Mouse (Mus musculus) liver, postnatal 0 days (tissue): Measurements from ENCODE around the gene Gm49486. TPM values are rescaled to one million over a fixed set of nuclear protein-coding genes. Genes with fewer than 3 reads are reported as not detected.
A peak's percentile ranks its signal among the peaks of the same experiment; 100 is the strongest.

Source experiments
- ATAC-seq: fragments of 200-750 bp; cut with Nextera tagmentation; 2 replicates; pipeline ENCODE4 v1.8.0; 2017; ENCODE audit warnings: mild to moderate bottlenecking, moderate library complexity
- DNase-seq: peaks from one replicate; pipeline ENCODE4 v3.0.0-alpha.2; 2016
- H3K27ac ChIP-seq: fragments of 300-500 bp; sonication (generic); 2 replicates; pipeline ENCODE4 v1.5.1; 2014; ENCODE audit warnings: antibody characterized with exemption, moderate library complexity, mild to moderate bottlenecking, low read depth
- H3K27me3 ChIP-seq: fragments of 300-500 bp; sonication (generic); 2 replicates; pipeline ENCODE4 v1.6.1; 2014; ENCODE audit warnings: low read length, control low read depth, mixed read lengths; ENCODE audit not compliant: insufficient read depth
- H3K36me3 ChIP-seq: fragments of 300-500 bp; sonication (generic); replicated peaks from 2 replicates; pipeline ENCODE4 v1.6.1; 2014; ENCODE audit warnings: mild to moderate bottlenecking, control low read depth, low read length, moderate library complexity, mixed read lengths; ENCODE audit not compliant: insufficient read depth
- H3K4me1 ChIP-seq: fragments of 300-500 bp; sonication (generic); 2 replicates; pipeline ENCODE4 v1.6.1; 2014; ENCODE audit warnings: antibody characterized with exemption, mild to moderate bottlenecking, control low read depth; ENCODE audit not compliant: insufficient read depth
- H3K4me2 ChIP-seq: fragments of 300-500 bp; sonication (generic); 2 replicates; pipeline ENCODE4 v1.6.1; 2014; ENCODE audit warnings: low read depth, mild to moderate bottlenecking, low read length, moderate library complexity, mixed read lengths
- H3K4me3 ChIP-seq: fragments of 300-500 bp; sonication (generic); 2 replicates; pipeline ENCODE4 v1.5.1; 2014; ENCODE audit warnings: low read depth, low read length
- H3K9ac ChIP-seq: fragments of 300-500 bp; sonication (generic); replicated peaks from 2 replicates; pipeline ENCODE4 v1.6.1; 2014; ENCODE audit warnings: mild to moderate bottlenecking, moderate library complexity
- H3K9me3 ChIP-seq: fragments of 300-500 bp; sonication (generic); 2 replicates; pipeline ENCODE4 v1.6.1; 2016; ENCODE audit warnings: mild to moderate bottlenecking, control low read depth, low read length, mixed read lengths
- CTCF ChIP-seq: sonication (generic); IDR thresholded peaks from 2 replicates; pipeline ENCODE4 v1.5.1; 2016; ENCODE audit warnings: antibody characterized with exemption, low read depth
- EP300 ChIP-seq: IDR thresholded peaks from 2 replicates; pipeline ENCODE4 v1.6.1; 2016; ENCODE audit warnings: antibody characterized with exemption, low read depth, mild to moderate bottlenecking
- WGBS: fragments of 180-500 bp; shearing (Covaris S2); extraction: QIAGEN DNeasy Blood & Tissue Kit; methylation state at CpG from one replicate; pipeline ENCODE4 v1.1.7; 2014; ENCODE audit not compliant: insufficient replicate concordance; 5-methylcytosine and 5-hydroxymethylcytosine counted together
- polyA plus RNA-seq: library from polyadenylated mRNA; unstranded; fragments of >200 nt; fragmentation: Nextera tagmentation; extraction: Ambion mirVana; gene quantifications from 2 replicates; pipeline ENCODE4 v1.2.1, GENCODE M21; 2015

The Gm49486 gene
- polyA plus RNA-seq, 1 experiment from 2014 or later = 0.08 TPM

GRCm38 (mm10) chr15:79251781-79252491 lies 22.7 kb downstream of the Gm49486 start:
- ATAC-seq (peak; percentile 21; the same call in 1 of the 2 replicates), DNase-seq (no peak)
- Histone ChIP-seq H3K9me3 (no peaks in the 10 kb centered on the region), H3K4me3 (peak overlapping the region; percentile 7; the same call in 1 of the 2 replicates), H3K27ac (no peak overlapping the region), H3K4me1 (peaks cover 14% of the 10 kb centered on the region), H3K27me3 (peaks cover 30% of the 10 kb centered on the region), H3K9ac (peak overlapping the region; percentile 16; the same call in 1 of the 2 replicates), H3K36me3 (peaks cover 7% of the 10 kb centered on the region), H3K4me2 (peak overlapping the region; percentile 58)
- TF ChIP-seq EP300 (no peak), CTCF (no peak)
- WGBS = 3% methylated on average over 60 of the region's 61 CpGs

DNA sequence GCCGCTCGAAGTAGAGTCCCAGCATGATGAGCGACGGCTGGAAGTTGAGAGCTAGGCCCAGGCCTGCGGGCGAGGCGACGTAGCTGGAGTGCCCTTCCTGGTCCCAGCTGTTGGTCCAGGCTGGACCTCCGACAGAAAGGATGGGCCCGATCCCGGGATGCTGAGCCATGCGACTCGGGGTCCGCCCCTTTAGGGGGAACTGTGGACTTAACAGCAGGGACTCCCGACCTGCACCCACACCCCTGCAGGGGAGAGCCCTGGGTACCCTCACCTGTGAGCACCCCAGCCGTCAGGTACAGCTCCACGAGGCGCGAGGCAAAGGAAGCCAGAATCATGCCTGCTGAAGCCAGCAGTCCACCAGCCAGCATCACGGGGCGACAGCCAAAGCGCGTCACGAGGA lies 23.4 kb downstream of the Gm49486 start:
- Histone ChIP-seq H3K4me2 (peak overlapping the region; percentile 58), H3K27me3 (peaks cover 30% of the 10 kb centered on the region), H3K9ac (no peak overlapping the region; the same call in 1 of the 2 replicates), H3K27ac (no peak overlapping the region), H3K9me3 (no peaks in the 10 kb centered on the region), H3K4me1 (peaks cover 14% of the 10 kb centered on the region), H3K36me3 (peaks cover 3% of the 10 kb centered on the region), H3K4me3 (peak overlapping the region; percentile 7; the same call in 1 of the 2 replicates)
- no peak for ATAC-seq
- DNase-seq = no peak
- no peak for TF ChIP-seq CTCF
- no peak for TF ChIP-seq EP300
- 27% methylated on average over 24 of the region's 24 CpGs for WGBS

GRCm38 (mm10) chr15:79254661-79255060 lies 25.5 kb downstream of the Gm49486 start, which contains the start of gene Slc16a8:
Gene Slc16a8, minus strand, starts transcription at chr15:79254761.
- no peaks in the 10 kb centered on the region for H3K36me3 ChIP-seq
- no peak within 1 kb of the TSS for H3K4me3 ChIP-seq
- H3K4me1 ChIP-seq = peaks cover 14% of the 10 kb centered on the region
- H3K4me2 ChIP-seq = no peak within 1 kb of the TSS
- ATAC-seq (no peak), DNase-seq (no peak)
- no peak within 1 kb of the TSS for H3K27ac ChIP-seq
- peaks cover 30% of the 10 kb centered on the region for H3K27me3 ChIP-seq
- 42% methylated on average over 3 of the region's 3 CpGs for WGBS
- no peaks in the 10 kb centered on the region for H3K9me3 ChIP-seq
- TF ChIP-seq CTCF = no peak
- TF ChIP-seq EP300 = no peak
- H3K9ac ChIP-seq = no peak within 1 kb of the TSS

- peaks cover 40% of the 10 kb centered on the region for H3K27me3 ChIP-seq
These were observed 29.3 kb downstream of the Gm49486 start for GRCm38 (mm10) chr15:79258521-79258920.

DNA sequence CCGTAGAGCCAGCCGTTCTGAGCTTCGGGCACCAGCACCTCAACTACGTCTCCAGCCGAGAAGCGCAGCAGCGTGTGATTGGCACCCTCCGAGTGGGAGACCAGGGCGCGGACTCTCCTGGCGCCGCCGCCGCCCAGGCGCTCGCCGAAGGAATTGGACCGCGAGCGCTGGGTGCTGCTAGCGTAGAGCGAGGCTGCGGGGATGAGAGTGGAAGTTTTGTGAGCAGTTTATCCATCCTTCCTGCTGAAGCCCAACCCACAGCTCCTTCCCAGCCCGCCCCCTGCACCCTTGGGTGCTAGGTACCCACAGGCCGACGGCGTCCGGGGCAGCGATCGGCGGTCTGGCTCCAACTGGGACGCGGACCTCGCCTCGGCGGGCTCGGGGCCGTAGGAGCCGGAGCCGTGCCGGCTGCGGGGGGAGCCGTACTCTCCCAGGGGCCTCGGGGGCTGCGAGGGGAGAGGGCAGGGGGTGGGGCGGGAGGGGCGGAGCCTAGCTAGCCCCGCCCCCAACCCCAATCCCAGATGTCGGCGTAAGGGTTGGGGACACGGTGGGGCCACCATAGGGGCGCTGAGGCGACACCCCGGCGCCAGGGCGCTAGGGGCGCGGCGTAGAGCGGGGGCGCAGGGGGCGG lies 32.0 kb downstream of the Gm49486 start:
- WGBS = 2% methylated on average over 53 of the region's 62 CpGs
- peaks cover 35% of the 10 kb centered on the region for H3K27me3 ChIP-seq
- DNase-seq = no peak
- H3K9me3 ChIP-seq = no peaks in the 10 kb centered on the region
- ATAC-seq = peak; percentile 21; the same call in 1 of the 2 replicates
- H3K4me3 ChIP-seq = peak overlapping the region; percentile 51
- TF ChIP-seq EP300 = no peak
- no peak overlapping the region for H3K27ac ChIP-seq
- no peaks in the 10 kb centered on the region for H3K36me3 ChIP-seq
- H3K4me1 ChIP-seq = peaks cover 5% of the 10 kb centered on the region; the same call in 1 of the 2 replicates
- H3K9ac ChIP-seq = no peak overlapping the region
- H3K4me2 ChIP-seq = peak overlapping the region; percentile 71

More at GRCm38 (mm10) chr15:79258521-79258920, 29.3 kb downstream of the Gm49486 start:
- Histone ChIP-seq H3K4me2 (no peak overlapping the region), H3K9ac (no peak overlapping the region), H3K4me1 (peaks cover 5% of the 10 kb centered on the region; the same call in 1 of the 2 replicates), H3K4me3 (no peak overlapping the region), H3K27ac (no peak overlapping the region), H3K36me3 (no peaks in the 10 kb centered on the region), H3K9me3 (no peaks in the 10 kb centered on the region)
- no peak for DNase-seq
- ATAC-seq = no peak
- no peak for TF ChIP-seq EP300
- no peak for TF ChIP-seq CTCF
- 34% methylated on average over 17 of the region's 17 CpGs for WGBS

GRCm38 (mm10) chr15:79261757-79262156 lies 32.6 kb downstream of the Gm49486 start:
- Histone ChIP-seq H3K4me1 (peaks cover 5% of the 10 kb centered on the region; the same call in 1 of the 2 replicates), H3K4me2 (peak overlapping the region; percentile 71), H3K9ac (no peak overlapping the region), H3K27ac (no peak overlapping the region), H3K36me3 (no peaks in the 10 kb centered on the region), H3K4me3 (peak overlapping the region; percentile 51), H3K27me3 (peaks cover 35% of the 10 kb centered on the region), H3K9me3 (no peaks in the 10 kb centered on the region)
- DNase-seq (no peak), ATAC-seq (no peak)
- TF ChIP-seq EP300 (no peak), CTCF (no peak)
- 3% methylated on average over 18 of the region's 28 CpGs for WGBS
